Mouse (Mus musculus) cortical plate, adult 2 months (tissue): ENCODE results near the gene Osbpl7.

Source experiments
- CTCF ChIP-seq: fragments of 200-500 bp; IDR thresholded peaks from 2 replicates; pipeline ENCODE4 v1.5.1; 2011; ENCODE audit warnings: mild to moderate bottlenecking, control low read depth, low read length; ENCODE audit not compliant: insufficient read depth; ENCODE audit errors: extremely low read depth
- POLR2A ChIP-seq: fragments of 200-500 bp; IDR thresholded peaks from 2 replicates; pipeline ENCODE4 v1.6.1; 2011; ENCODE audit warnings: mild to moderate bottlenecking, low read length, control low read depth; ENCODE audit not compliant: insufficient read depth; ENCODE audit errors: extremely low read depth

GRCm38 (mm10) chr11:97018583-97019344 is 31.7 kb upstream of the Osbpl7 start:
- TF ChIP-seq CTCF: no peak
- TF ChIP-seq POLR2A: no peak
